Mouse (Mus musculus) testis, adult 2 months (tissue): ENCODE data around the gene Tead2. TPM values are rescaled to one million over a fixed set of nuclear protein-coding genes. Genes with fewer than 3 reads are reported as not detected.

Experiments used
- H3K27ac ChIP-seq: fragments of 200-500 bp; 2 replicates; pipeline ENCODE4 v1.5.1; 2012; ENCODE audit warnings: low read depth, low read length; ENCODE audit not compliant: control insufficient read depth, insufficient read depth
- H3K27me3 ChIP-seq: fragments of 200-500 bp; 2 replicates; pipeline ENCODE4 v1.6.1; 2012; ENCODE audit warnings: mild to moderate bottlenecking, low read length, moderate library complexity; ENCODE audit not compliant: control insufficient read depth, insufficient read depth
- H3K36me3 ChIP-seq: fragments of 200-500 bp; 2 replicates; pipeline ENCODE4 v1.6.1; 2012; ENCODE audit warnings: mild to moderate bottlenecking, low read length; ENCODE audit not compliant: control insufficient read depth, insufficient read depth
- H3K4me1 ChIP-seq: fragments of 200-500 bp; 2 replicates; pipeline ENCODE4 v1.6.1; 2012; ENCODE audit warnings: low read length; ENCODE audit not compliant: control insufficient read depth, insufficient read depth
- H3K4me3 ChIP-seq: fragments of 200-500 bp; 2 replicates; pipeline ENCODE4 v1.5.1; 2012; ENCODE audit warnings: low read depth, mild to moderate bottlenecking, low read length, moderate library complexity, mixed read lengths; ENCODE audit not compliant: control insufficient read depth
- CTCF ChIP-seq: fragments of 200-500 bp; IDR thresholded peaks from 2 replicates; pipeline ENCODE4 v1.5.1; 2012; ENCODE audit warnings: low read depth, mild to moderate bottlenecking, inconsistent platforms, low read length, moderate library complexity; ENCODE audit not compliant: control insufficient read depth, insufficient read depth, insufficient replicate concordance
- POLR2A ChIP-seq: fragments of 200-500 bp; IDR thresholded peaks from 2 replicates; pipeline ENCODE4 v1.6.1; 2012; ENCODE audit warnings: low read depth, mild to moderate bottlenecking, inconsistent platforms, low read length, moderate library complexity; ENCODE audit not compliant: control insufficient read depth
- polyA plus RNA-seq: library from polyadenylated mRNA; depleted of rRNA; stranded (reverse); fragments of >200 nt; gene quantifications from 2 replicates; pipeline ENCODE4 v1.2.3, GENCODE M21; 2012

The Tead2 gene
- polyA plus RNA-seq, 1 experiment = 60.2 TPM

DNA sequence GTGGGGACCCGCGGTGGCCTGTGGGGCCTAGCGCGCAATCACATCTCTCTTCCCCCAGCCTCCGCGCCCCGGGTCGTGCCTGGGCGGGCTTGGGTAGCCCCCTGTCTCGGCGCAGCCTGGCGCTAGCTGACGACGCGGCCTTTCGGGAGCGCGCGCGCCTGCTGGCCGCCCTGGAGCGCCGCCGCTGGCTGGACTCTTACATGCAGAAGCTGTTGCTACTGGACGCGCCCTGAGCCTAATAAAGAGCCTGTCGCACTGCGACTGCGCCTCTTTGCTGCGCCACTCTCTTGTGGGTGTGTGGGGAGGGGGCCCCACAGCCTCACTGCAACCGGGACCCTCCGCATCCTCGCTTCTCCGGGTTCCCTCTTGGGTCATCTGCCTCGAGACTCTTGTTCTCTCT lies 34.0 kb upstream of the Tead2 start:
- Histone ChIP-seq H3K27ac (no peak overlapping the region), H3K27me3 (no peaks in the 10 kb centered on the region; the same call in 1 of the 2 replicates), H3K4me3 (peak overlapping the region; percentile 69), H3K36me3 (no peaks in the 10 kb centered on the region), H3K4me1 (peaks cover 25% of the 10 kb centered on the region)
- no peak for TF ChIP-seq POLR2A
- no peak for TF ChIP-seq CTCF

DNA sequence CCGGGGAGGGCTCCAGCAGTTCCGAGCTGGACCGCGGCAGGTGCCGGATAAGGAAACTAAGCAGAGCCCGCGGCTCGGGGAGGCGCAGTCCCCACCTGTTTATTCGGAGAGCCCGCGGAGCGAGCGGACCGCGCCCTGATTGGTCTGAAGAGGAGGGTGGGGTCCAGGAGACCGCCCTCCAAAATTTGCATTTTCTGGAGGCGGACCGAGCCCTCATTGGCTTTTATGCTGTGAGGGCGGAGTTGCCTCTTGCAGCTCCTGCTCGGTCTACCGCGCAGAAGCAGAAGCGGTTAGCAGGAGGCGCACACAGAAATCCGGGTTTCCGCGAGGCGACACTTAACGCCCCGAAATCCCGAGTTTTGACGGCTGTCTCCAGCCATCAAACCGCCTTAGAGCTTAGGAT lies 33.4 kb upstream of the Tead2 start:
- TF ChIP-seq POLR2A (no peak), CTCF (no peak)
- H3K27me3 ChIP-seq = no peaks in the 10 kb centered on the region; the same call in 1 of the 2 replicates
- H3K4me3 ChIP-seq = peak overlapping the region; percentile 69
- H3K4me1 ChIP-seq = peaks cover 26% of the 10 kb centered on the region
- no peak overlapping the region for H3K27ac ChIP-seq
- no peaks in the 10 kb centered on the region for H3K36me3 ChIP-seq

DNA sequence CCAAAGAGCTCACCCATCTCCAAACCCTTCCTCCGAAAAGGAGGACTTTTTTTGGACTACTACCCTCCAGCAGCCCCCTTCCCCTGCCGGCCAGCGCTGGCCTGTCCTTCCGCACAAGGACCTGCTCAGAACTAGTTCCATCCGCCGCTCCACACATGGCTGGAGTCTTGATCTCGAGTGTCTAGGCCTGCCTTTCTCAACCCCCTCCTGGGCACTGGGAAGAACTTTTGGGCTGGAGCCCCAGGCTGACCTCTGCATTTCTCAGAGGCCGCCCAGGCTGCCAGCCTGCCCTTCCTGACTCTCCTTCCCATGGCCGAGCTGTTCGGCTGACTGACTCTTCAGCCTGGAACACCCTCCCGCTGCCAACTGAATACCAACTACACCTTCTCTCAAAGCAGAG lies 32.9 kb upstream of the Tead2 start:
- no peak for TF ChIP-seq POLR2A
- TF ChIP-seq CTCF = no peak
- Histone ChIP-seq H3K4me1 (peaks cover 27% of the 10 kb centered on the region), H3K27me3 (no peaks in the 10 kb centered on the region; the same call in 1 of the 2 replicates), H3K4me3 (peak overlapping the region; percentile 69), H3K36me3 (no peaks in the 10 kb centered on the region), H3K27ac (peak overlapping the region; percentile 10; the same call in 1 of the 2 replicates)

DNA sequence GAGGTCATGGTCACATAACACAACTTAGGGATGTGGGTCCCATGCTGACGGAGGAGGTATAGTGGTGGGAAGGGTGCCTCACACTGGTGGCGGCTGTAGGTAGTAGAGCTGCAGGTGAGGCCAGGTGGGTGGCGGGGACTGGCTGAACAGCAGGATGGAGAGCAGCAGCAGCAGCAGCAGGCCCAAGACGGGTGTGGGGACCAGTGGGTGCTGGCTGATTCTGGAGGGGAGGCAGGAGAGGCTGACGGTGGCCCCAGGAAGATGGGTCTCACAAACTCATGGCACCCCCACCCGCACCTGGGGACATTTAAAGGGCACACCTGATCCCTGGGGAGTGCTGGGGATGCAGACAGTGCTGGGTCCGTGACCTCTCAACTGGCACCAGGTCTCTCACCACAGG lies 31.9 kb upstream of the Tead2 start:
- H3K4me1 ChIP-seq = peaks cover 27% of the 10 kb centered on the region
- no peak overlapping the region for H3K4me3 ChIP-seq
- no peaks in the 10 kb centered on the region for H3K27me3 ChIP-seq
- TF ChIP-seq POLR2A (no peak), CTCF (no peak)
- no peak overlapping the region for H3K27ac ChIP-seq
- no peaks in the 10 kb centered on the region for H3K36me3 ChIP-seq

DNA sequence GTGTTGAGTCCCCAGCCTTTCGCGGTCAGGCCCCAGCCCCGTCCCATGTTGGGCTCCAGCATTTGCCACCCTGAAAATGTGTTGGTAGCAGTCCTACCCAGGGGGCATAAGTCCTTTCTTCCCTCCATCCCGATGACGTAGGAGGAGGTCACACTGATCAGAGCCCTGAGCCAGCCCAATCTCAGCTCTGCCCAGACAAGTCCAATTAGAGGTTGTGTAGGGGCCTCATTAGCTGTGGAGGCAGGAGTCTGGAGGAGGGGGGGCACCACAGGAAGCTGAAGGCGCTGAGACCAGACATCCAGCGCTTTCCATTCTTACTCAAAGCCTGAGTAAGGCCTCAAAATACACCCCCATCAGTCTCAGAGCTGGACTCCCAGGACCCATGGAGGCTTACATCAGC lies 29.6 kb upstream of the Tead2 start:
- no peaks in the 10 kb centered on the region for H3K36me3 ChIP-seq
- H3K4me1 ChIP-seq = peaks cover 23% of the 10 kb centered on the region
- H3K4me3 ChIP-seq = no peak overlapping the region
- no peaks in the 10 kb centered on the region for H3K27me3 ChIP-seq
- H3K27ac ChIP-seq = no peak overlapping the region
- TF ChIP-seq CTCF (no peak), POLR2A (no peak)

DNA sequence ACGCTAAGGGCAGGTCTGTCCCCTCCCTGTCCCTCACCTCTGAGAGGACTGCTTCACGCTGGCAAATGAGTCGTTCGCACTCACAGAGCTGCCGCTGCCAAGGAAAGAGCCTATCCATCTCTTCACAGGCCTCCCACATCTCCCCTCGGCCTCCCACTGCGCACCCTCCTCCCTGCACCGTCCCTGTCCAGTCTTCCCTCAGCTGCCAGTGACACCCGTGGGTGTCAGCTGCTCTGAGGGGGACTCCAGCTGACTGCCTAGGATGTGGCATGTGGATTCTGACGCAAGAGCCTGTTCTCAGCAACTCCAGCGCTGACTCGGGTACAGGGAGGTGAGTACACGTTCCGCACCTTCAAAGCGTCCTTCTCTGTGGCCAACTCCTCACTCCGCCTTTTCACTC lies 26.0 kb upstream of the Tead2 start:
- Histone ChIP-seq H3K36me3 (peaks cover 3% of the 10 kb centered on the region), H3K27ac (no peak overlapping the region), H3K4me1 (0 out of 2 replicates have a peak, but pooled peaks cover 2% of the 10 kb centered on the region), H3K4me3 (no peak overlapping the region), H3K27me3 (no peaks in the 10 kb centered on the region)
- TF ChIP-seq CTCF = no peak
- no peak for TF ChIP-seq POLR2A

DNA sequence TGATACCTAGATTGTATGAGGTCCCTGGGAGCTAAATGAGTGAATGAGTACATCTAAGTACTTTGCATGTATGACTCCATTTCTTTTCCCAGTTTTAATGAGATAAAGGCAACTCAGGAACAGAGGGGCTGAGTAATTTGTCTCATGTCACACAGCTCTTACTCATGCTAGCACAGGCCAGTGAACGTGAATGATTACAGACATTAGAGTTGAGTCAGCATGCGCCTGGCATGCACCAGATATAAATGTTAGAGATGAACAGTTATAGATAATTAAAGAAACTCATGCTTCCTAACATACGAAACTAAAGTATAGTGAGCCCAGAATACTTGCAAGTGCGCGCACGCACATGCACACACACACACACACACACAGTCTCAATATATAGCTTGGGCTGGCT lies 25.4 kb upstream of the Tead2 start:
- TF ChIP-seq CTCF = no peak
- Histone ChIP-seq H3K27ac (no peak overlapping the region), H3K4me1 (0 out of 2 replicates have a peak, but pooled peaks cover 2% of the 10 kb centered on the region), H3K4me3 (no peak overlapping the region), H3K27me3 (no peaks in the 10 kb centered on the region), H3K36me3 (peaks cover 3% of the 10 kb centered on the region)

DNA sequence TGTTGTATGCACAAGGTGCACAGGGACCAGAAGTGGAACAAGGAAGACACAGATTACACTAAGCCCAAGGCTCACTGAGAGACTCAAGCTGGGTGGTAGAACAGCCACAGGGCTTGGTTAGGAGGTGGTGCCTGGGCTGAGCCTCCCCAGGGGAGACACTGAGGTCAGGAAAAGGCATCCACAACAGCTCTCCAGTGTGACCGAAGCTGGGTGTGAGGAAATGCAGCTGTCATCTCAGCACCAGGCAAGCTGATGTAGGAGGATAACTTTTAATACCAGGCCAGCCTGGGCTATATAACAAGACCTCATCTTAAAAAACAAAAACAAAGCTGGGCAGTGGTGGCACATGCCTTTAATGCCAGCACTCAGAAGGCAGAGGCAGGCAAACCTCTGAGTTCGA lies 24.4 kb upstream of the Tead2 start:
- no peak overlapping the region for H3K4me3 ChIP-seq
- H3K4me1 ChIP-seq = 0 out of 2 replicates have a peak, but pooled peaks cover 2% of the 10 kb centered on the region
- peaks cover 3% of the 10 kb centered on the region for H3K36me3 ChIP-seq
- H3K27ac ChIP-seq = no peak overlapping the region
- no peaks in the 10 kb centered on the region for H3K27me3 ChIP-seq
- no peak for TF ChIP-seq CTCF
- no peak for TF ChIP-seq POLR2A
